Mouse (Mus musculus) frontal cortex, postnatal 10 days (tissue): ENCODE measurements at regions not wholly inside any gene's neighbourhood (a gene's known extent, or its start where the extent isn't known, plus 50 kb on each side); places are given as distances from the start of the nearest gene placed in this dataset.
"Not testable (repeated sequence)": the region's sequence is repeated elsewhere in the genome, so short reads cannot be mapped to it uniquely, and the experiment has no call there.

Experiments used
- DNase-seq, 2 experiments: peaks; one replicate each; pipeline ENCODE4 v3.0.0; 2022; ENCODE audit warnings: low spot score in 2 of 2, mixed read lengths in 1 of 2

- peak; percentile 75 for DNase-seq
Observed at GRCm38 (mm10) chr4:53263776-53264175, 104.1 kb upstream of the Abca1 start.

DNA sequence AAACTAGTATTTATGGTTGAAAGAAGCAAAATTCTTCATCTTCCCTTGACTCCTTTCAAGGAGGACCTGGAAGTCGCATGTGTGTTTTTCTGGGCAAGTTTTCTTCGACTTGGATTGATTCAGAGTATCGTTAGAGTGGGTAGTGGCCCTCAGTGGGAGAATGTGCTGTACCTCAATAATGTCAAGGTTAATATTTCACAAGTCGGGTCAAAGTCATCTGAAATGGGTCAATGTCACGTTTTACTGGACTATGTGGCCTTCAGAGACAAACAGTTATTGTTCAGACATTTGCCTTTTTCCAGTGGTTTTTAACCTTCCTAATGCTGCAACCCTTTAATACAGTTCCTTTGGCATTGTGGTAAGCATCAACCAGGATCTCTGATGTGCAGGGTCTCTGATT lies 102.8 kb upstream of the Abca1 start:
- no peak for DNase-seq

GRCm38 (mm10) chr4:53261556-53262140 lies 102.0 kb upstream of the Abca1 start:
- no peak for DNase-seq

DNA sequence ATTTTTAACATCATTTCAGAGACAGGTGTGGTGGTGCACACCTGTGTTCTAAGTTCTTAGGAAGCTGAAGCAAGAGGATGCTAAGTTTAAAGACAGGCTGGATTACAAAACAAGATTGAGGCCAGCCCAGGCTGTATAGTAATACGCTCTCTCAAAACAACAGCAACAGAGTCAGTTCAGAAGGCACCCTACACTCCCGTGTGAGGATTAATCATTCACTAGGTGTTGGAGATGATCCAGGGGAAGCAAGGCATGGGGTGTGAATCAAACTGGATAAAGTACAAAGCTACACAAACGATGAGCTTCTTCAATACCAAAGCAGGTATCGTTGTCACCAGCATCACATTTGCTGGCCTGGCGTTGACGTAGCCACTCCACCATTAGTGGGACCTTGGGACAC lies 99.3 kb upstream of the Abca1 start:
- no peak for DNase-seq

GRCm38 (mm10) chr4:53256996-53257395 lies 97.3 kb upstream of the Abca1 start:
- no peak for DNase-seq

GRCm38 (mm10) chr4:53254483-53254882 lies 94.8 kb upstream of the Abca1 start:
- no peak for DNase-seq

- DNase-seq: peak; percentile 38 to 60
Observed at GRCm38 (mm10) chr4:53253680-53254079, 94.0 kb upstream of the Abca1 start.

DNA sequence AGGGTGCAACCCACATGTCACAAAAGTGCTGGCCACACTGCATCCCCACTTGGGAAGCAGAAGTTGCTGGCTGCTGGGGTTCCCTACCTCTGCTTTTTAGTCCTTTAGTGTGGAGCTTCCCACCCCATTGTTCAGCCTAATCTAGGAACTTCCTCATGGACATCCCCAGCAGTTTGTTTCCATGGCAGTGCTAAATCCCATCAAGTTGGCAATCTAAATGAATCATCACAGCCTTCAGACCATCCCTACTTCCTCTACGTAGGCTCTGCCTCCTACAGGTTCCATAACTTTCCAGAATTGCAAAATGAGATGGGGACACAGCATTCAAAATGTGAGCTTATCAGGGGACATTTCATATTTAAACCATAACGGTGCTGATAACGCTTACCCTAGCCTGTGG lies 90.6 kb upstream of the Abca1 start:
- no peak for DNase-seq

DNA sequence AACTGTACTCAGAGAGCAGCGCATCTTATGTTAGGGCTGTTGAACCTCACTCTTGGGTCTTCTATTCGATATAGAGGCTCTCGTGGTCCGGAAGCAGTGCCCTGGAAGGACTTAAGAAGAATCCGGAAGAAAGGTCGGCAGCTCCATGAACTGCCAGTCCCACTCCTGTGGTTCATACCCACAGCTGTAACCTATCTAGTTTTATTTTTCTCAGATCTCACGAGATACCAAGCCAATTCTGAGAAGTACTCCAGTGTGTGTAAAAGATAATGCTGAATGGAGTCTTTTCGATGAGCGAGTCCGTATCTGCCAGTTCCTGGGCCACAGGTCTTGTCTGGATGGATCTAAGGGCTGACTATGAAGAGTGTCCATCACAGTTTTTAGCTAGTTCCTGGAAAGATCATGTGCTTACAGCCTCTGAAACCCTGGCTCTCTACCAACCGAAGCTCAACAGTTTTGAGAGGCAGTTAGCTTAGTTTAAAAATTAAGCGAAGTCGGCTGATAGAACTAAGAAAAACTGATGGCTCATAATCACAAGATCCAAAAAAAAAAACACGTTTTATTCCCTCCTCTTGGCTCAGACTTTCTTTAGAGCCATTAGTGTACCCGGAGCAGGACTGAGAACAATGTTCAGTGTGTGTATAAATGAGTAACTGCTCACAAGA lies 86.5 kb upstream of the Abca1 start:
- no peak for DNase-seq

DNA sequence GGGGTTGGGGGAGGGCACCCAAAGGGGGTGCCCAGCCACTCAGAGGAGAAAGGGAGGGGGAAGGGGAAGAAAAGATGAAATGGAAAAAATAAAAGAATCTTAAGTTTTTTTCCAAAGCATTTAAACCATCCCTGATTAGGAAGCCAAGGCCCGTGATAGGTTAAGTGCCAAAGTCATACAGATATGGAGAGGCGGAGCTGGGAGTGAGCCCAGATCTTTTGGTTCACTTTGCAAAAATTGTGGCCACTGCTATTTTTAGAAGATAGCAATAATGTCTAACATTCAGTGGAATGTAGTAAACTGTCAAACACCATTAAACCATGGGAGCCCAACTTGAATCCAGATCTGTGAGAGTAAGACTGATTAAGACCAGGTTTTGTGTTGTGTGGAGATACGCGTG lies 85.9 kb upstream of the Abca1 start:
- no peak for DNase-seq

GRCm38 (mm10) chr4:53243473-53243872 lies 83.8 kb upstream of the Abca1 start:
- not testable (repeated sequence) for DNase-seq

GRCm38 (mm10) chr4:53239856-53240255 lies 80.2 kb upstream of the Abca1 start:
- DNase-seq: no peak

DNA sequence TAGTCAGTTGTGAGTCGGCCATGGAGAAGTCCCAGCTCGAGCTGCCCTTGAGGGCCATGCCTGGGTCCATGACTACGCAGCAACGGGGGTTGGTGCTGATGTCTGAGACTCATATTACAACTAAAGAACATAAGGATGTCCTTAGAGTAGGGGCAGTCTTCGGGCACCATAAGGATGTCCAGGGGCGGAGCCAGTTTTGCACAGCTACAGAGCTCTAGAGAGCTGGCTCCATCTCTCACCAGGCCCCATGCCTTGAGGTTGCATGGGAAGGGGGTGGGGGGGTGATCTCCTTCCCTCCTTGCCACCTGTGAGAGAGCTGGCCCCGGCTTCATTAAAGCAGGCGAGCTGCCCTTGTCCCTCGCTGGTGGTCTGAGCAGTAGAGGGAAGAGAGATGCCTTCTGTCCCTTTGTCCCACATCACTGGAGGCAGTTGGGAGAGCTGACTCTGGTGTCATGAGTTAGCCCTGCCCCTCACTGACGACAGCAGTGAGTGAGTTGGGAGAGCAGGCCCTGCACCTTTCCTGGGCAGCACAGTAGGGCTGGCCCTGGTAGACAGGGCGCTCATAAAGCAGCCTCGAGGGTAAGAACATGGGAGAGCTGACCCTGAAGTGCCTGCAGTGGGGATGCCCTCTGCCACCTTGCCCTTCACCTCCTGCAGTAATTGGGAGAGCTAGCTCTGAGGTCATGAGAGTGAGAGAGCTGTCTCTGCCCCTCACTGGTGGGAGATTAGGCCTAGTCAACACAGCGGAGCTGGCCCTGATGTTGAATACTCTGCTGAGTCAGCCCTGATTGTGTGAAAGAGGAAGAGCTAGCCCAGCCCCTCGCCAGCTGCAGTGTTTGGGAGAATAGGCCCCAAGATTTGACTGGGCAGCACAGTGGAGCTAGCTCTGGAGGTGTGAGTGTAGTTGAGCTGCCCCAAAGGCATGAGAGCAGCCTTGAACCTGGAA lies 78.9 kb upstream of the Abca1 start:
- DNase-seq: no peak

DNA sequence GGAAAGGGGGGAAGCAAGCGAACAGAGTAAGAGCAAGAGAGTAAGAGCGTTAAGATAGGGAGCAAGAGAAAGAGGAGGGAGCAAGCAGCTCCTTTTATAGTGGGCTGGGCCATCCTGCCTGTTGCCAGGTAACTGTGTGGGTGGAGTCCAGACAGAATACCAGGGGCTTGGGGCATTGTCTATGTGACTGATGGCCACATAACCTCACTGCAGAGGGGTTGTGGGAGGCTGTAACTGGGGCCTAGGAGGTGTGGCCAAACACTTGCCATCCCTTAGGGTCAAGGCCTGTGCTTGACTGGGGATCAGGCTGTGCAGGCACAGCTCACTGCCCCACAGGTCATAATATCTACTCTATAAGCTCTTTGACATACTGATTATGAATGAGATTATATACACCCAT lies 76.2 kb upstream of the Abca1 start:
- no peak for DNase-seq

DNA sequence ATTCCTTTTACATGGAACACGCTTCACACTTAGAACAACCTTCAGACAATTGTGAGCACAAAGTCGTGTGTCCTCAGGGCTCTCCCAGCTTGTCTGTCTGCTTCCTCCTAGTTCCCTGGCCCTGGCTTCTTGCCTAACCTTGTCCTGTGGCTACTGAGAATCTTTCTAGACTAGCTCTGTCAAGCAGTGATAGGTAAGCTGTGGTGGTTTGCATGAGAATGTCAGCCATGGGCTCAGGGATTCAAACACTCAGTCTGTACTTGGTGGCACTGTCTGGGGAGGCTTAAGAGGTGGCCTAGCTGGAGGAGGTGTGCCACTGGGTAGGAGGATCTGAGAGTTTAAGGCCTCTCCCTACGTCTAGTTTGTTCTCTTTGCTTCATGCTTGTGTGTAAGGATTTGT lies 72.7 kb upstream of the Abca1 start:
- DNase-seq: no peak

DNA sequence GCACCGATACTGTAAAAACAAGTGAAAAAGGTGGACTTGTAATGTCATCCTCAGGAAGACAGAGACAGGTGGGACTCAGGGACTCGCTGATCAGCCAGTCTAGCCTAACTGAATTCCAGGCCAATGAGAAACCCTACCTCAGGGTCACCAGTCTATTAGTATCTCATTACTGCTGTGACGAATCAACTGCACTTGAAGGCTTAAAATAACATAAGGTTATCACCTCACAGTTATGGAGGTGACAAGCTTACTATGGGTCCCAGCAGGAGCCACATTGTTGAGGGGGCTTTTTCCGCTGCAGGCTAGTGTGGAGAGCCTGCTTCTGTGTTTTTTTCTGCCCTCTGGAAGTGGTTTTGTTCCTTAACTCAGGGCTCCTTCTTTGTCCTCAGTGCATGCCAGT lies 72.2 kb upstream of the Abca1 start:
- no peak for DNase-seq

DNA sequence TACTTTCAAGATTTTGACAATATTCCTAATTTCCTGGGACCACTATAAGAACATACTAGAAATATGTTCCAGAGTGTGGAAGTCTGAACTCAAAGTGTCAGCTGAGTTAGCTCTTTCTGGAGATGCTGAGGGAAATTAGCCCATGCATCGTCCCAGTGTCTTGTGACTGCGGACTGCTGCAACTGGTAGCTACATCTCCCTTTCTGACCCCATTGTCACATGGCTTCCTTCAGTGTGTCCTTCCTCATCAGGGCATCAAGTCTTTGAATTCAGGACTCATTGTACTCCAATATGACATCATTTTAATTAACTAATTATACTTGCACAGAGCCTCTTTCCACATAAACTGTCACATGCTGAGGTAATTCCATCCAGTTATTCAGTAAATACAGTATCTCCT lies 71.4 kb upstream of the Abca1 start:
- DNase-seq: no peak

DNA sequence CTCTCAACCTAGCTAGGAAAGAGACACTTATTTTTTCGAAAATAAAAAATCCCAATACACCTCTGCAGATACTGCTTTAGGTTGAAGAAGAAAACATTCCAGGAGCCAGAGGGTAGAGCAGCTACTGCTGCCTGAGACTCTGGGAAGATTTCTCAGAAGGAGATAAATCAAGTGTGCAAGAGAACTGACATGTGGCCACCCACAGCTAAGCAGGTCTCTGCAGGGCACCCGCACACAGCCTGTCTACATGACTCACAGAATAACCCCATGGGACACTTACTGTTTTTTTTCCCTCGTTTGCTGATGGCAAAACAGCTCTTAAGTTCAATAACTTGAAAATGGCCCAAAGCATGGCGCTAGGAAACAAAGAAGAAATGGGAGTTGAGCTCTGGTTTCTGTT lies 68.7 kb upstream of the Abca1 start:
- no peak for DNase-seq

DNA sequence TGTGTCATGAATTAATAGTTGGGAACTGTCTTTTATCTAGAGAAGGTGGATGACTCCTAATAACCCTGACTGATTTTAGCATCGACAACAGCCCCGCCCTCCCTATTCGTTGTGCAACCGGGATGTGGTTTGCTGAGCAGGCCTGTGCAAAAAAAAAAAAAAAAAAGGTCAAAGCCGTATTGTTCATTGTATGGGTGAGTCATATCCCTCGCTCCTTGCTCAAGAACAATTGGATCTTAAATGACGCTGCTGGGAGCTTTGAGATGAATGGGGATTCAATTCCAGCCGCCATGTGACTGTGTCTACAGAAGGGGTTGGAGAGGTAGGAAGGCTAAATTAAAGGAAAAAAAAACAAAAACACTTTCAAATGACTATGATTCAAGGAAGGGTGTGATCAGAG lies 68.1 kb upstream of the Abca1 start:
- no peak for DNase-seq

- DNase-seq: no peak
Observed at GRCm38 (mm10) chr4:53227071-53227470, 67.4 kb upstream of the Abca1 start.

DNA sequence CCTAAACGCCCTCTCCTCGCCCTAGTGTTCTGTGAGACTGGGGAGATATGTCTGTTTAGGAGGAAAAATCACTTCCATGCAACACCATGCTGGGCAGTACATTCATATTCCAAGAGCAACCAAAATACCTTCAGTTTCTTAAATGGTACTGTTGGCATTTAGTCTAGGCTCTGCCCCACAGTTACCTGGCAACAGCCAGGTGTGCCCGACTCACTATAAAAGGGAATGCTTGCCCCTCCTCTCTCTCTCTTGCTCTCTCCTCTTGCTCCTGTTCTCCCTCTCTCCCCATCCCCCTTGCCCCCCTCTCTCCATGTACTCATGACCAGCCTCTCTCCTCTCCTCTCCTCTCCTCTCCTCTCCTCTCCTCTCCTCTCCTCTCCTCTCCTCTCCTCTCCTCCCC lies 66.7 kb upstream of the Abca1 start:
- no peak for DNase-seq

- DNase-seq: no peak
Observed at GRCm38 (mm10) chr4:53223379-53223778, 63.7 kb upstream of the Abca1 start.

GRCm38 (mm10) chr4:53220809-53221208 lies 61.1 kb upstream of the Abca1 start:
- no peak for DNase-seq
